ENCODE assay signal across 9 mouse cellular contexts in genomic region chr9:107627387-107628255, GRCm38 (mm10). TPM values are rescaled to one million over a fixed set of nuclear protein-coding genes. Genes with fewer than 3 reads are reported as not detected.
DNase-seq lines count a peak whose midpoint lies in the region; ATAC-seq and TF ChIP-seq lines count a peak whose summit lies in the region.
"Had no signal": no experiment of that assay in that cellular context is flagged by ENCODE, and none has a peak within 500 bp of the region (broad histone marks: within the 10 kb centered on the region; RNA-seq: fewer than 3 reads in every experiment).

No protein-coding gene starts in this region.

- ATAC-seq in heart, embryonic 16.5 days (replicated peaks; ENCODE audit: extremely low read depth, insufficient read depth, low FRiP score) = no peak
- no peak for ATAC-seq in cerebellum, adult (ENCODE audit: insufficient number of reproducible peaks, low FRiP score, low TSS enrichment)

- TF ChIP-seq CTCF in ES-Bruce4 (IDR thresholded peaks at IDR 0.05; ENCODE audit: low read depth, low read length) = no peak

- no peaks in the 10 kb centered on the region for H3K36me3 ChIP-seq in ES-Bruce4 (ENCODE audit: control insufficient read depth, insufficient read depth, low read length, poor library complexity, severe bottlenecking)
- H3K36me3 ChIP-seq in heart, embryonic 16.5 days (ENCODE audit: control insufficient read depth, insufficient read depth) = peaks cover 2% of the 10 kb centered on the region; the same call in 1 of the 2 replicates
- H3K36me3 ChIP-seq in midbrain, embryonic 10.5 days = peaks cover 71% of the 10 kb centered on the region

- H3K4me2 ChIP-seq in heart, embryonic 16.5 days (ENCODE audit: low read depth, low read length) = peak overlapping the region; percentile 45

- TF ChIP-seq EP300 in ES-Bruce4 (IDR thresholded peaks at IDR 0.05; ENCODE audit: insufficient read depth, low read depth, low read length) = no peak

- intact Hi-C loops in heart, postnatal 10 days (cut with DNase I) = no loop called here

- H3K9ac ChIP-seq in ES-Bruce4 (ENCODE audit: low read depth, poor library complexity, severe bottlenecking) = no peak overlapping the region
- peak overlapping the region; percentile 30 for H3K9ac ChIP-seq in heart, embryonic 16.5 days (ENCODE audit: low read length)

- TF ChIP-seq POLR2A in ES-Bruce4 (IDR thresholded peaks at IDR 0.05; ENCODE audit: insufficient read depth, low read length) = no peak

- peak; percentile 96 for DNase-seq in heart, adult 11 months
- DNase-seq in heart, postnatal 10 days = no peak
- DNase-seq in midbrain, embryonic 10.5 days (ENCODE audit: low spot score) = peak; percentile 53
- no peak for DNase-seq in adrenal gland, postnatal 10 days
- DNase-seq in cerebellum, adult 9-10 months = no peak

- H3K4me1 ChIP-seq in ES-Bruce4 (ENCODE audit: control insufficient read depth, insufficient read depth, low read length) = peaks cover 21% of the 10 kb centered on the region
- peaks cover 85% of the 10 kb centered on the region for H3K4me1 ChIP-seq in heart, embryonic 16.5 days (ENCODE audit: control insufficient read depth, insufficient read depth, low read length)
- H3K4me1 ChIP-seq in midbrain, embryonic 10.5 days = peaks cover 87% of the 10 kb centered on the region

- peak overlapping the region; percentile 31 for H3K27ac ChIP-seq in ES-Bruce4 (ENCODE audit: insufficient read depth, low read length)
- H3K27ac ChIP-seq in heart, embryonic 16.5 days (ENCODE audit: low read length) = peak overlapping the region; percentile 88
- H3K27ac ChIP-seq in midbrain, embryonic 10.5 days (replicated peaks) = peak overlapping the region; percentile 98

- peak overlapping the region; percentile 0; the same call in 1 of the 2 replicates for H3K4me3 ChIP-seq in ES-Bruce4 (ENCODE audit: low read depth, low read length)
- H3K4me3 ChIP-seq in heart, embryonic 16.5 days (ENCODE audit: low read length) = no peak overlapping the region
- H3K4me3 ChIP-seq in midbrain, embryonic 10.5 days = peak overlapping the region; percentile 94

- 31% methylated on average over 20 of the region's 20 CpGs for WGBS in heart, embryonic 16.5 days
- 21% methylated on average over 20 of the region's 20 CpGs for WGBS in midbrain, embryonic 10.5 days

- no peaks in the 10 kb centered on the region for H3K27me3 ChIP-seq in ES-Bruce4 (ENCODE audit: control insufficient read depth, insufficient read depth, low read length, poor library complexity, severe bottlenecking)
- H3K27me3 ChIP-seq in heart, embryonic 16.5 days (ENCODE audit: control insufficient read depth, insufficient read depth, low read length) = no peaks in the 10 kb centered on the region
- no peaks in the 10 kb centered on the region for H3K27me3 ChIP-seq in midbrain, embryonic 10.5 days (ENCODE audit: low read depth, poor library complexity, severe bottlenecking)

- no peaks in the 10 kb centered on the region for H3K9me3 ChIP-seq in ES-Bruce4 (replicated peaks; ENCODE audit: control insufficient read depth, insufficient read depth, low read length, poor library complexity, severe bottlenecking)
- H3K9me3 ChIP-seq in heart, embryonic 16.5 days (replicated peaks; ENCODE audit: control insufficient read depth, low read length) = no peaks in the 10 kb centered on the region
- no peaks in the 10 kb centered on the region for H3K9me3 ChIP-seq in midbrain, embryonic 10.5 days (replicated peaks)

RNA-seq across cellular contexts. Expression of gene Gnai2, which starts 7.5 kb away (rescaled TPM):
- total RNA-seq in heart, postnatal 10 days (2021) = 100 to 1,000 TPM; 422 to 478 TPM
- 266 and 284 TPM in 2 replicates for polyA plus RNA-seq in ES-Bruce4 (2011; ENCODE audit: insufficient read depth, insufficient read length, low read depth, missing spikeins)
- polyA plus RNA-seq in heart, embryonic 16.5 days (2015; fragmentation: Nextera tagmentation; extraction: Ambion mirVana) = 419 and 458 TPM in 2 replicates
- 629 and 656 TPM in 2 replicates for polyA plus RNA-seq in midbrain, embryonic 10.5 days (2016; fragmentation: Nextera tagmentation; extraction: Ambion mirVana)
- total RNA-seq in adrenal gland, postnatal 10 days (2021) = 100 to 1,000 TPM; 292 to 327 TPM

RNA-seq across cellular contexts. Expression of gene Sema3b, which starts 18.6 kb away (rescaled TPM):
- total RNA-seq in heart, postnatal 10 days (2021) = 10 to 100 TPM; 15.4 to 17.3 TPM
- polyA plus RNA-seq in ES-Bruce4 (2011; ENCODE audit: insufficient read depth, insufficient read length, low read depth, missing spikeins) = 15.4 and 16.5 TPM in 2 replicates
- 11.0 and 12.0 TPM in 2 replicates for polyA plus RNA-seq in heart, embryonic 16.5 days (2015; fragmentation: Nextera tagmentation; extraction: Ambion mirVana)
- polyA plus RNA-seq in midbrain, embryonic 10.5 days (2016; fragmentation: Nextera tagmentation; extraction: Ambion mirVana) = 1.8 and 3.2 TPM in 2 replicates
- total RNA-seq in adrenal gland, postnatal 10 days (2021) = 10 to 100 TPM in 1 of 2 experiments, 1 to 10 TPM in 1; 9.5 to 13.2 TPM
- total RNA-seq: common myeloid progenitor, adult 5-6 weeks had no signal

RNA-seq across cellular contexts. Expression of gene Ifrd2, which starts 40.2 kb away (rescaled TPM):
- total RNA-seq in heart, postnatal 10 days (2021) = 10 to 100 TPM; 36.9 to 40.7 TPM
- 43.8 and 45.3 TPM in 2 replicates for polyA plus RNA-seq in ES-Bruce4 (2011; ENCODE audit: insufficient read depth, insufficient read length, low read depth, missing spikeins)
- polyA plus RNA-seq in heart, embryonic 16.5 days (2015; fragmentation: Nextera tagmentation; extraction: Ambion mirVana) = 45.7 and 46.5 TPM in 2 replicates
- polyA plus RNA-seq in midbrain, embryonic 10.5 days (2016; fragmentation: Nextera tagmentation; extraction: Ambion mirVana) = 46.3 and 56.8 TPM in 2 replicates
- total RNA-seq in adrenal gland, postnatal 10 days (2021) = 10 to 100 TPM; 37.4 to 40.9 TPM

RNA-seq across cellular contexts. Expression of gene Slc38a3, which starts 41.7 kb away (rescaled TPM):
- 10 to 100 TPM; 20.5 to 22.6 TPM for total RNA-seq in heart, postnatal 10 days (2021)
- polyA plus RNA-seq in ES-Bruce4 (2011; ENCODE audit: insufficient read depth, insufficient read length, low read depth, missing spikeins) = 8.1 and 13.3 TPM in 2 replicates
- polyA plus RNA-seq in heart, embryonic 16.5 days (2015; fragmentation: Nextera tagmentation; extraction: Ambion mirVana) = 3.3 and 3.9 TPM in 2 replicates
- polyA plus RNA-seq in midbrain, embryonic 10.5 days (2016; fragmentation: Nextera tagmentation; extraction: Ambion mirVana) = 9.3 and 11.6 TPM in 2 replicates
- 10 to 100 TPM; 42.0 to 95.1 TPM for total RNA-seq in adrenal gland, postnatal 10 days (2021)
- total RNA-seq: common myeloid progenitor, adult 5-6 weeks had no signal

RNA-seq across cellular contexts. Expression of gene Hyal3, which starts 47.0 kb away (rescaled TPM):
- total RNA-seq in heart, postnatal 10 days (2021) = under 1 TPM; 0.41 to 0.79 TPM
- 1.0 and 2.1 TPM in 2 replicates for polyA plus RNA-seq in ES-Bruce4 (2011; ENCODE audit: insufficient read depth, insufficient read length, low read depth, missing spikeins)
- polyA plus RNA-seq in heart, embryonic 16.5 days (2015; fragmentation: Nextera tagmentation; extraction: Ambion mirVana) = 0.54 and 0.69 TPM in 2 replicates
- 0.62 and 0.96 TPM in 2 replicates for polyA plus RNA-seq in midbrain, embryonic 10.5 days (2016; fragmentation: Nextera tagmentation; extraction: Ambion mirVana)
- 1 to 10 TPM; 1.0 to 1.2 TPM for total RNA-seq in adrenal gland, postnatal 10 days (2021)

Comparison
In these comparisons a context has a peak if more than half of its experiments do, and no peak if none do; other contexts are left out.
1. DNase-seq: peak in heart, adult 11 months (single experiment) and midbrain, embryonic 10.5 days (single experiment); none in heart, postnatal 10 days (0 of 2), adrenal gland, postnatal 10 days (single experiment) and cerebellum, adult 9-10 months (single experiment).
2. H3K27ac ChIP-seq: peak in every context shown above with its lines; median percentile 98 in midbrain, embryonic 10.5 days; 88 in heart, embryonic 16.5 days; 31 in ES-Bruce4.